Mouse (Mus musculus) c-Kit-positive CD71-negative TER-119-negative erythroid progenitor cells, embryonic 14.5 days (primary cell): Measurements from ENCODE around the gene Pde4d.

ENCODE experiments used
- DNase-seq: peaks from one replicate; pipeline ENCODE4 v3.0.0-alpha.2; 2013; ENCODE audit warnings: low read depth

Pde4d gene

GRCm38 (mm10) chr13:108598673-108599072, 148.9 kb downstream of the Pde4d start:
- DNase-seq: no peak

- no peak for DNase-seq
These were observed 149.6 kb downstream of the Pde4d start for GRCm38 (mm10) chr13:108599186-108599900.

- no peak for DNase-seq
These were observed 151.3 kb downstream of the Pde4d start for GRCm38 (mm10) chr13:108601021-108601420.

GRCm38 (mm10) chr13:108603502-108603901, 153.8 kb downstream of the Pde4d start:
- no peak for DNase-seq

GRCm38 (mm10) chr13:108604213-108604612, 154.5 kb downstream of the Pde4d start:
- no peak for DNase-seq

GRCm38 (mm10) chr13:108618207-108618606, 168.5 kb downstream of the Pde4d start:
- no peak for DNase-seq

- DNase-seq: no peak
These were observed 172.9 kb downstream of the Pde4d start for GRCm38 (mm10) chr13:108622681-108623080.

GRCm38 (mm10) chr13:108623929-108624328, 174.2 kb downstream of the Pde4d start:
- DNase-seq: no peak

GRCm38 (mm10) chr13:108626166-108626565, 176.4 kb downstream of the Pde4d start:
- DNase-seq: no peak

- DNase-seq: no peak
These were observed 178.8 kb downstream of the Pde4d start for GRCm38 (mm10) chr13:108628501-108628900.

- no peak for DNase-seq
These were observed 180.8 kb downstream of the Pde4d start for GRCm38 (mm10) chr13:108630576-108630975.

- DNase-seq: no peak
These were observed 181.5 kb downstream of the Pde4d start for GRCm38 (mm10) chr13:108631222-108631621.

GRCm38 (mm10) chr13:108636526-108636925, 186.8 kb downstream of the Pde4d start:
- DNase-seq: no peak

- DNase-seq: no peak
These were observed 192.5 kb downstream of the Pde4d start for GRCm38 (mm10) chr13:108642259-108642658.

- no peak for DNase-seq
These were observed 197.1 kb downstream of the Pde4d start for GRCm38 (mm10) chr13:108646801-108647200.

GRCm38 (mm10) chr13:108647239-108647638, 197.5 kb downstream of the Pde4d start:
- DNase-seq: no peak

- no peak for DNase-seq
These were observed 204.4 kb downstream of the Pde4d start for GRCm38 (mm10) chr13:108654026-108654723.

GRCm38 (mm10) chr13:108666579-108666978, 216.8 kb downstream of the Pde4d start:
- no peak for DNase-seq

GRCm38 (mm10) chr13:108667077-108667476, 217.3 kb downstream of the Pde4d start:
- DNase-seq: peak; percentile 65

GRCm38 (mm10) chr13:108677056-108677455, 227.3 kb downstream of the Pde4d start:
- no peak for DNase-seq

- DNase-seq: no peak
These were observed 233.3 kb downstream of the Pde4d start for GRCm38 (mm10) chr13:108683018-108683417.

- DNase-seq: no peak
These were observed 236.1 kb downstream of the Pde4d start for GRCm38 (mm10) chr13:108685817-108686216.

GRCm38 (mm10) chr13:108686262-108686661, 236.5 kb downstream of the Pde4d start:
- DNase-seq: no peak

GRCm38 (mm10) chr13:108686807-108687206, 237.1 kb downstream of the Pde4d start:
- DNase-seq: no peak
